Mouse (Mus musculus) thymus, postnatal 25 days (tissue): ENCODE measurements at regions not wholly inside any gene's neighbourhood (a gene's known extent, or its start where the extent isn't known, plus 50 kb on each side); places are given as distances from the start of the nearest gene placed in this dataset.
A peak's percentile ranks its signal among the peaks of the same experiment; 100 is the strongest.

Source experiments
- DNase-seq: peaks from one replicate; pipeline ENCODE4 v3.0.0; 2022

- no peak for DNase-seq
These were observed 195.9 kb upstream of the Mkln1 start for GRCm38 (mm10) chr6:31202594-31202993.

- no peak for DNase-seq
These were observed 194.1 kb upstream of the Mkln1 start for GRCm38 (mm10) chr6:31204434-31204833.

- DNase-seq: no peak
These were observed 193.7 kb upstream of the Mkln1 start for GRCm38 (mm10) chr6:31204839-31205238.

- no peak for DNase-seq
These were observed 192.4 kb upstream of the Mkln1 start for GRCm38 (mm10) chr6:31206106-31206505.

- no peak for DNase-seq
These were observed 191.3 kb upstream of the Mkln1 start for GRCm38 (mm10) chr6:31207231-31207630.

GRCm38 (mm10) chr6:31208224-31208623, 190.3 kb upstream of the Mkln1 start:
- no peak for DNase-seq

- no peak for DNase-seq
These were observed 189.0 kb upstream of the Mkln1 start for GRCm38 (mm10) chr6:31209411-31210139.

- no peak for DNase-seq
These were observed 188.3 kb upstream of the Mkln1 start for GRCm38 (mm10) chr6:31210209-31210714.

- DNase-seq: no peak
These were observed 187.4 kb upstream of the Mkln1 start for GRCm38 (mm10) chr6:31211091-31211490.

GRCm38 (mm10) chr6:31211616-31212015, 186.9 kb upstream of the Mkln1 start:
- DNase-seq: no peak

- DNase-seq: no peak
These were observed 186.5 kb upstream of the Mkln1 start for GRCm38 (mm10) chr6:31212080-31212479.

- DNase-seq: no peak
These were observed 185.8 kb upstream of the Mkln1 start for GRCm38 (mm10) chr6:31212694-31213093.

- no peak for DNase-seq
These were observed 185.4 kb upstream of the Mkln1 start for GRCm38 (mm10) chr6:31213161-31213560.

GRCm38 (mm10) chr6:31215661-31216060, 182.9 kb upstream of the Mkln1 start:
- DNase-seq: no peak

GRCm38 (mm10) chr6:31216206-31217059, 182.1 kb upstream of the Mkln1 start:
- DNase-seq: peak; percentile 82

GRCm38 (mm10) chr6:31217060-31217541, 181.4 kb upstream of the Mkln1 start:
- peak; percentile 37 for DNase-seq

- DNase-seq: peak; percentile 23
These were observed 180.8 kb upstream of the Mkln1 start for GRCm38 (mm10) chr6:31217641-31218138.

- DNase-seq: peak; percentile 47
These were observed 180.3 kb upstream of the Mkln1 start for GRCm38 (mm10) chr6:31218139-31218750.

- no peak for DNase-seq
These were observed 179.7 kb upstream of the Mkln1 start for GRCm38 (mm10) chr6:31218880-31219279.

GRCm38 (mm10) chr6:31219736-31220135, 178.8 kb upstream of the Mkln1 start:
- DNase-seq: no peak

- peak; percentile 57 for DNase-seq
These were observed 178.2 kb upstream of the Mkln1 start for GRCm38 (mm10) chr6:31220184-31220931.

GRCm38 (mm10) chr6:31221490-31221889, 177.0 kb upstream of the Mkln1 start:
- no peak for DNase-seq
